Mouse (Mus musculus) ES-E14 (cell line): ENCODE results near the gene Ccdc151. TPM values are rescaled to one million over a fixed set of nuclear protein-coding genes. Genes with fewer than 3 reads are reported as not detected.
A peak's percentile ranks its signal among the peaks of the same experiment; 100 is the strongest.

ENCODE experiments used
- DNase-seq: peaks from one replicate; pipeline ENCODE4 v3.0.0-alpha.2; 2013; ENCODE audit warnings: low read depth, low spot score
- H3K27ac ChIP-seq: 2 replicates; pipeline ENCODE4 v1.5.1; 2012; ENCODE audit warnings: low read depth, mild to moderate bottlenecking, low read length, moderate library complexity, mixed read lengths; ENCODE audit not compliant: poor library complexity, insufficient read depth, severe bottlenecking
- H3K36me3 ChIP-seq: 2 replicates; pipeline ENCODE4 v1.6.1; 2012; ENCODE audit warnings: mild to moderate bottlenecking, low read length, moderate library complexity, mixed read lengths; ENCODE audit not compliant: control insufficient read depth, poor library complexity, insufficient read depth, severe bottlenecking
- H3K4me1 ChIP-seq, 2 experiments: fragments of 150-350 bp in 1 of 2; sonication (generic) in 1 of 2; 2 replicates each; pipeline ENCODE4 v1.6.1; 2012; ENCODE audit warnings: low read length in 2 of 2, mild to moderate bottlenecking in 1 of 2, mixed read lengths in 1 of 2; ENCODE audit not compliant: control insufficient read depth in 2 of 2, insufficient read depth in 2 of 2, poor library complexity in 1 of 2
- H3K4me3 ChIP-seq, 2 experiments: fragments of 150-350 bp in 1 of 2; sonication (generic) in 1 of 2; 2 replicates each; pipeline ENCODE4 v1.5.1; 2012; ENCODE audit warnings: low read length in 2 of 2, low read depth in 1 of 2, mild to moderate bottlenecking in 1 of 2, mixed read lengths in 1 of 2; ENCODE audit not compliant: insufficient read depth in 1 of 2, poor library complexity in 1 of 2, severe bottlenecking in 1 of 2
- H3K9ac ChIP-seq: 2 replicates; pipeline ENCODE4 v1.6.1; 2012; ENCODE audit warnings: low read depth, mild to moderate bottlenecking, low read length, mixed read lengths; ENCODE audit not compliant: poor library complexity, insufficient read depth, severe bottlenecking
- H3K9me3 ChIP-seq: fragments of 150-350 bp; sonication (generic); 2 replicates; pipeline ENCODE4 v1.6.1; 2012; ENCODE audit warnings: low read depth, mild to moderate bottlenecking, low read length; ENCODE audit not compliant: control insufficient read depth, insufficient read depth
- CHD2 ChIP-seq: IDR thresholded peaks from 2 replicates; pipeline ENCODE4 v1.6.1; 2014; ENCODE audit warnings: mild to moderate bottlenecking, low read depth, low read length, inconsistent platforms
- HCFC1 ChIP-seq: IDR thresholded peaks from 2 replicates; pipeline ENCODE4 v1.6.1; 2012; ENCODE audit warnings: low read length, inconsistent platforms, borderline replicate concordance; ENCODE audit not compliant: insufficient read depth
- MAFK ChIP-seq: IDR thresholded peaks from 2 replicates; pipeline ENCODE4 v1.6.1; 2014; ENCODE audit warnings: mild to moderate bottlenecking, low read depth, low read length, inconsistent platforms; ENCODE audit not compliant: insufficient read depth
- ZC3H11A ChIP-seq: IDR thresholded peaks from 2 replicates; pipeline ENCODE4 v1.6.1; 2012; ENCODE audit warnings: low read depth, mild to moderate bottlenecking, inconsistent platforms, low read length, borderline replicate concordance
- ZNF384 ChIP-seq: IDR thresholded peaks from 2 replicates; pipeline ENCODE4 v1.6.1; 2012; ENCODE audit warnings: low read depth, low read length, inconsistent platforms
- in situ Hi-C, 2 experiments: fragments of 600-800 bp; cut with MboI; formaldehyde crosslinking; loops; one replicate each; pipeline ENCODE4 v1.15.1; 2025; ENCODE audit warnings: low sequenced_read_pairs in 2 of 2, inconsistent platforms in 1 of 2; ENCODE audit not compliant: unreplicated experiment in 2 of 2
- total RNA-seq: library from RNA; depleted of rRNA; stranded (reverse); fragments of 300-350 nt; gene quantifications from 2 replicates; pipeline ENCODE4 v1.2.3, GENCODE M21; 2012

The Ccdc151 gene
- total RNA-seq, 1 experiment = 1.4 TPM

DNA sequence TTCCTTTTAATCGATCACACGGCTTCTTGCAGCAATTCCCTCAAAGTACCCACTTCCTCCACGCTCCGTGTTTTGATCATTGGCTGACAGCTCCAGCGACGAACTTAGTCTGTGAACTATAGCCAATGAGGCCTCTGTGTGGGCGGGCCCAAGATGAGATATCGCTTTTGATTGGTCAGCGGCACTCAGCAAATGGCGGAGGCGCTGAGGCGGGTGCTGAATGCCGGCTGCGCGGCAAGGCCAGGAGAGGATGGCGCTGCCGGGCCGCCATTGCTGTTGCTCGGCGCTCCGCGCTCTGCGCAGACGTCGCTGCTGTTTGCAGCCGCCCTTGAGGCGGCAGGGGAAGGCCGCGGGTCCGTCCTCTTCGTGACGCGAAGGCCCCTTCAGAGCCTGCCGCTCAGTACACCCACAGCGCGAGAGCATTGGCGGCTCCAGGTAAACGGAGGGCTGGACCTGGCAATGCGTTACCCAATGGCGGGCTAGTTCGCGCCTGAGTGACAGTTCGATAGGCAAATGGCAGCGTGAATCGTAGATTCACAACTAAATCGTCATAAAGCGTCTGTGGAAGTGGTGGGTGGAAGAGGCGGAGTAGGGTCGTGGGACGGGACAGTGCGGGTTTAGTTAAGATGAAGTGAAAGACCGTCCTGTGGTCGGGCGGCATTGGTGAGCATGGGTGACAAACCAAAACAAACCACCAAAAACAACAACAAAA lies 46.7 kb downstream of the Ccdc151 start, which contains the start of gene Swsap1:
Gene Swsap1 (plus strand): TSS at position 186 of the 712 bp plus-strand sequence.
- Histone ChIP-seq H3K9ac (peak within 1 kb of the TSS; percentile 94), H3K27ac (peak within 1 kb of the TSS; percentile 74), H3K4me3 (peak within 1 kb of the TSS; percentile 68 to 85), H3K36me3 (no peaks in the 10 kb centered on the region; the same call in 1 of the 2 replicates), H3K4me1 (peaks cover 0 to 3% of the 10 kb centered on the region in 2 experiments; a peak in 1 of 4 replicates), H3K9me3 (no peaks in the 10 kb centered on the region)
- no peak for TF ChIP-seq HCFC1
- peak; percentile 82 for TF ChIP-seq CHD2
- in situ Hi-C loops = no loop called here
- DNase-seq = peak; percentile 97

DNA sequence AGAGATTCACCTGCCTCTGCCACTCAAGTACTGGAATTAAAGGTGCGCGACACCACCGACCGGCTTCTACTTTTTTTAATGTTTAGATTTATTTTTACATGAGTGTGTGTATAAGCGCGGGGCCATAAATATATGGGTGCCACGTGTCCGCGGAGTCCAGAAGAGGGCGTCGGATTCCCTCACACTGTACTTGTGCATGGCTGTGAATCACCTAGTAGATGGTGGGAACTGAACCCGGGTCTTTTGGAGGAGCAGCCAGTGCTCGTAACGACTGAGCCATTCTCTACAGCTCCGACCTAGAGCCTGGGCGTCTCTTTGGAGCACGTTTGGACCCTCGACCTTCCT lies 47.2 kb downstream of the Ccdc151 start:
- H3K4me1 ChIP-seq = peaks cover 0 to 3% of the 10 kb centered on the region in 2 experiments; a peak in 1 of 4 replicates
- H3K9ac ChIP-seq = peak overlapping the region; percentile 82
- in situ Hi-C loops = no loop called here
- H3K36me3 ChIP-seq = no peaks in the 10 kb centered on the region; the same call in 1 of the 2 replicates
- peak overlapping the region; percentile 68 to 85 for H3K4me3 ChIP-seq
- no peak for TF ChIP-seq ZNF384
- TF ChIP-seq MAFK = no peak
- TF ChIP-seq CHD2 = no peak
- TF ChIP-seq ZC3H11A = no peak
- TF ChIP-seq HCFC1 = no peak
- peak overlapping the region; percentile 61; the same call in 1 of the 2 replicates for H3K27ac ChIP-seq
- DNase-seq = no peak
- no peaks in the 10 kb centered on the region for H3K9me3 ChIP-seq

- H3K4me3 ChIP-seq = peak overlapping the region in 1 of 2 experiments; percentile 68; a peak in 2 of 4 replicates
- peaks cover 0 to 3% of the 10 kb centered on the region in 2 experiments; a peak in 1 of 4 replicates for H3K4me1 ChIP-seq
- H3K9ac ChIP-seq = no peak overlapping the region
- no peaks in the 10 kb centered on the region for H3K9me3 ChIP-seq
- H3K36me3 ChIP-seq = no peaks in the 10 kb centered on the region; the same call in 1 of the 2 replicates
- DNase-seq = no peak
- TF ChIP-seq CHD2 = no peak
- TF ChIP-seq HCFC1 = no peak
- no peak for TF ChIP-seq ZNF384
- TF ChIP-seq ZC3H11A = no peak
- no peak for TF ChIP-seq MAFK
- in situ Hi-C loops = no loop called here
- H3K27ac ChIP-seq = no peak overlapping the region
Measured at GRCm38 (mm10) chr9:21954635-21955034, 47.8 kb downstream of the Ccdc151 start.

- no peaks in the 10 kb centered on the region; the same call in 1 of the 2 replicates for H3K36me3 ChIP-seq
- H3K9ac ChIP-seq = no peak overlapping the region
- in situ Hi-C loops = no loop called here
- DNase-seq = no peak
- no peak overlapping the region for H3K27ac ChIP-seq
- no peaks in the 10 kb centered on the region for H3K9me3 ChIP-seq
- TF ChIP-seq HCFC1 (no peak), MAFK (no peak), ZNF384 (no peak), ZC3H11A (no peak), CHD2 (no peak)
- H3K4me1 ChIP-seq = peaks cover 0 to 3% of the 10 kb centered on the region in 2 experiments; a peak in 1 of 4 replicates
- no peak overlapping the region for H3K4me3 ChIP-seq
Measured at GRCm38 (mm10) chr9:21953600-21953999, 48.8 kb downstream of the Ccdc151 start.

GRCm38 (mm10) chr9:21951977-21952376 lies 50.5 kb downstream of the Ccdc151 start:
- Histone ChIP-seq H3K4me3 (no peak overlapping the region), H3K9ac (no peak overlapping the region), H3K36me3 (no peaks in the 10 kb centered on the region), H3K9me3 (no peaks in the 10 kb centered on the region), H3K4me1 (peaks cover 0 to 9% of the 10 kb centered on the region in 2 experiments; a peak in 1 of 4 replicates), H3K27ac (no peak overlapping the region)
- in situ Hi-C loops = no loop called here
- no peak for TF ChIP-seq CHD2
- TF ChIP-seq MAFK = no peak
- no peak for TF ChIP-seq HCFC1
- TF ChIP-seq ZC3H11A = no peak
- no peak for TF ChIP-seq ZNF384
- DNase-seq = no peak
